Mouse (Mus musculus) cerebellum, adult (tissue): Measurements from ENCODE around the gene Gpr63.
A peak's percentile ranks its signal among the peaks of the same experiment; 100 is the strongest.
"Not testable (repeated sequence)": the region's sequence is repeated elsewhere in the genome, so short reads cannot be mapped to it uniquely, and the experiment has no call there.

Experiments used
- ATAC-seq: cut with Nextera tagmentation; 2 replicates; pipeline ENCODE4 v1.9.2; 2017; ENCODE audit warnings: mild to moderate bottlenecking, moderate library complexity, mixed read lengths; ENCODE audit not compliant: insufficient number of reproducible peaks, low FRiP score, low TSS enrichment

The Gpr63 gene

GRCm38 (mm10) chr4:24966299-24966991 lies at the start of gene Gpr63:
Gene Gpr63 (plus strand): TSS chr4:24966407.
- peak; percentile 88 for ATAC-seq

- no peak for ATAC-seq
These were observed 46.1 kb upstream of the Gpr63 start for GRCm38 (mm10) chr4:24920006-24920577.

GRCm38 (mm10) chr4:24924726-24925125 lies 41.5 kb upstream of the Gpr63 start:
- no peak for ATAC-seq

- no peak for ATAC-seq
These were observed 37.9 kb upstream of the Gpr63 start for GRCm38 (mm10) chr4:24928260-24928780.

GRCm38 (mm10) chr4:24928926-24929325 lies 37.3 kb upstream of the Gpr63 start:
- ATAC-seq = no peak

- ATAC-seq = no peak
These were observed 23.3 kb upstream of the Gpr63 start for GRCm38 (mm10) chr4:24942728-24943424.

GRCm38 (mm10) chr4:24965918-24966298 lies 299 bp upstream of the Gpr63 start:
- no peak; the same call in 1 of the 2 replicates for ATAC-seq

GRCm38 (mm10) chr4:24967251-24967650 lies 1.0 kb downstream of the Gpr63 start:
- no peak for ATAC-seq

GRCm38 (mm10) chr4:24978589-24978988 lies 12.4 kb downstream of the Gpr63 start:
- no peak for ATAC-seq

- no peak for ATAC-seq
These were observed 19.4 kb downstream of the Gpr63 start for GRCm38 (mm10) chr4:24985612-24986011.

GRCm38 (mm10) chr4:24991475-24991874 lies 25.3 kb downstream of the Gpr63 start:
- no peak for ATAC-seq

GRCm38 (mm10) chr4:25009328-25009727 lies 43.1 kb downstream of the Gpr63 start:
- ATAC-seq = not testable (repeated sequence)

GRCm38 (mm10) chr4:25011780-25012179 lies 45.6 kb downstream of the Gpr63 start:
- ATAC-seq = peak; percentile 63; the same call in 1 of the 2 replicates

- ATAC-seq = no peak
These were observed 46.5 kb downstream of the Gpr63 start for GRCm38 (mm10) chr4:25012726-25013125.

- ATAC-seq = peak; percentile 10; the same call in 1 of the 2 replicates
These were observed 48.9 kb downstream of the Gpr63 start for GRCm38 (mm10) chr4:25015017-25015655.

GRCm38 (mm10) chr4:25028252-25028651 lies 62.0 kb downstream of the Gpr63 start:
- 0 out of 2 replicates have a peak, but pooled peaks have one; percentile 40 for ATAC-seq

- no peak for ATAC-seq
These were observed 62.5 kb downstream of the Gpr63 start for GRCm38 (mm10) chr4:25028752-25029151.

- ATAC-seq = no peak
These were observed 63.7 kb downstream of the Gpr63 start for GRCm38 (mm10) chr4:25029875-25030274.

- no peak for ATAC-seq
These were observed 69.1 kb downstream of the Gpr63 start for GRCm38 (mm10) chr4:25035158-25035791.

GRCm38 (mm10) chr4:25035806-25036205 lies 69.6 kb downstream of the Gpr63 start:
- ATAC-seq = no peak
